Mouse (Mus musculus) v-Abl transformed pro-B cells (cell line): ENCODE data around the gene Lrrfip2.

Source experiments
- in situ Hi-C, 2 experiments: fragments of 400-800 bp; cut with MboI; formaldehyde crosslinking; loops; one replicate each; pipeline ENCODE4 v1.15.1; 2025; ENCODE audit not compliant: unreplicated experiment in 2 of 2

Gene Lrrfip2

DNA sequence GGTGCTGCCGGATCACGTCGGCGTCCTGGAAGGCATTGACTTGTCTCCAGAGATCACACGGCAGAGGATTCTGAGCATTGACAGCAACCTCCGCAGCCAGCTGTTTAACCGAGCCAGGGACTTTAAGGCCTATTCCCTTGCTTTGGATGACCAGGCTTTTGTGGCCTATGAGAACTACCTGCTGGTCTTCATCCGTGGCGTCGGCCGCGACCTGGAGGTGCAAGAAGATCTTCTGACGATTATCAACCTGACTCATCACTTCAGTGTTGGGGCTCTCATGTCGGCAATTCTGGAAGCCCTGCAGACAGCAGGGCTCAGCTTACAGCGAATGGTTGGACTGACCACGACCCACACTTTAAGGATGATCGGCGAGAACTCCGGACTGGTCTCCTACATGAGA, 155.0 kb downstream of the Lrrfip2 start:
- in situ Hi-C loops, result loop anchor here in 1 of 2 experiments (5.0 kb wide), 1 partner anchor 155 kb away; the partner anchor contains the start of gene Lrrfip2

GRCm38 (mm10) chr9:111272996-111273785, 155.8 kb downstream of the Lrrfip2 start:
- in situ Hi-C loops, result loop anchor here in 1 of 2 experiments (5.0 kb wide), 1 partner anchor 156 kb away; the partner anchor contains the start of gene Lrrfip2

DNA sequence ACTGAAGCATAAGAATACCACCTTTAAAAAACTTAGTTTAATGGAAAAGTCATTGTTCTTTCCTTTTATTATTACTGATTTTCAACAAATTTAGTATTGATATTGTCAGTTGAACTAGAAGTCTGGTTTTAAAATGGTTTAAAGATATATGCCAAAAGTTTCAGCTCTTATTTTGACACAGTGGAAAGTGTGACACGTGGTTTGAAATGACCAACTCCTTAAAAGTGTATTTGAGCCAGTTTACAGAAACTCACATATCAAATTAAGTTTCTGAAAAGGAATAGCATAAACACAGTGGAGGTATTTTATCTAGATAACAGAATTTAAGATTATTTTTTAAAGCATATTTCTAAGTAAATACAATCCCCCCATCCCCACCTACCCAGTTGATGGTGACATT, 156.6 kb downstream of the Lrrfip2 start:
- in situ Hi-C loops, result loop anchor here in 1 of 2 experiments (5.0 kb wide), 1 partner anchor 157 kb away; the partner anchor contains the start of gene Lrrfip2

GRCm38 (mm10) chr9:111275156-111275555, 157.8 kb downstream of the Lrrfip2 start:
- in situ Hi-C loops, result no loop called here
